Mouse (Mus musculus): ENCODE data around the gene Tiam1.

Gene Tiam1

DNA sequence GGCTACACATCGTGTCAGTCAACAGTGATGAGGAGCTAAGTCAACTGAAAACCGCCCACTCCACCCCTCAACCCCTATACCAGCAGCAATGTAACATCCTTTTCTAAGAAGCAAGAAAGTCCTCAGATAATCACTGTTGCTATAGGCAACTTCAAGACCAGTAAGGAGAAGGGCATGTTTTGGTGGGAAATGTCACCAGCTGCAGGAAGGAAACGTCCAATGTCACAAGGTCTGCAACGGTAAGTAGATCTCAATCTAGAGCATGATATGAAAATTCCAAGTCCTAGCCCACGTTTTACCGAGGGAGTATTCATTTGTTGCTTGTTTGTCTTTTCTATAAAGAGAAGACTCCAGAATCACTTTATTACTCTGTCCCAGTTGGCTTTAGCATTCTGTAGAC lies 95.7 kb downstream of the Tiam1 start:
- no peak for DNase-seq (ENCODE audit: low read depth)

DNA sequence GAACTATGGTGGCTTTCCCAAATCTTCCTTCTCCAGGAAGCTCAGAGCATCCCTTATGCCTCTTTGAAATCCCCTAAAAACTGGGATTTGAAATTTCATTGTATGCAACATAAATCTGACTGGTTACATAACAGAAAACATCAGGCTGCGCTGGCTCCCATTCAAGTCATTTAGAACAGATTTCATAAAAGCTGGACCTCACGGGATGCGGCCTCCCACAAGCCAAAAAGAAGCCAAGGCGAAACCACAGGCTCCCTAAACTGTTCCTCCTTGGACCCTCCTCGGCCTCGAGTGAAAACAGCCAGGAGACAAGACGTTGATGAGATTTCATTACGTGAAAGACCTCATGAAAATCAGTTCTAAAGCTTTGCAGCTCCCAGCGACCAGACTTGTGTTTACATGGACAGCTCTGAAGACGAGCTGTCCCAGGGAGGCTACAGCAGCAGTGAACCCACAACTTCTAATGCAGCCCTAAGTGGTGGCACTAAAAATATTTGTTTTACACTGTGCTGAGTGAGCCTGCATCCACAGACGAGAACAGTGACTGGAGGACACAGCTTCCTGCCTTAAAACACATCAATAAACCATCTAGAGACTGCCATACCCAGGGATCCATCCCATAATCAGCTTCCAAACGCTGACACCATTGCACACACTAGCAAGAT lies 96.9 kb downstream of the Tiam1 start:
- DNase-seq (ENCODE audit: low read depth) = peak; percentile 12

DNA sequence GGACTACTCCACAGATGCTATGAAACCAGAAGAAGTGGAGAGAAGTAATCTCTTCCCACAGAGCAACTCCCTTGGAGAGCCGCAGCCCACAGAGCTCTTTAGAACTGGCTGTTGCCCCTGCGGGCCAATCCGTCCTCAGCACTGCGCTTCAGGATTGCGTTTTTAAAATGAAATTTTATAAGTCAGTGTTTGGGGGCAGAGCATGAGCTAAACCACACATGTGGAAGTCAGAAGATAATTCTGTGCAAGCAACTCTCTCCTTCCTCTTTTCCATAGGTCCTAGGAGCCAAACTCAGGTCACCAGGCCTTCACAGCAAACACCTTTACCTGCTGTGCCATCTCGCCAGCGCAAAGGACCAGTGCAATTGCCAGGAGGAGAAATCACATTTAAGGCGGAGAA lies 98.0 kb downstream of the Tiam1 start:
- DNase-seq (ENCODE audit: low read depth) = no peak

DNA sequence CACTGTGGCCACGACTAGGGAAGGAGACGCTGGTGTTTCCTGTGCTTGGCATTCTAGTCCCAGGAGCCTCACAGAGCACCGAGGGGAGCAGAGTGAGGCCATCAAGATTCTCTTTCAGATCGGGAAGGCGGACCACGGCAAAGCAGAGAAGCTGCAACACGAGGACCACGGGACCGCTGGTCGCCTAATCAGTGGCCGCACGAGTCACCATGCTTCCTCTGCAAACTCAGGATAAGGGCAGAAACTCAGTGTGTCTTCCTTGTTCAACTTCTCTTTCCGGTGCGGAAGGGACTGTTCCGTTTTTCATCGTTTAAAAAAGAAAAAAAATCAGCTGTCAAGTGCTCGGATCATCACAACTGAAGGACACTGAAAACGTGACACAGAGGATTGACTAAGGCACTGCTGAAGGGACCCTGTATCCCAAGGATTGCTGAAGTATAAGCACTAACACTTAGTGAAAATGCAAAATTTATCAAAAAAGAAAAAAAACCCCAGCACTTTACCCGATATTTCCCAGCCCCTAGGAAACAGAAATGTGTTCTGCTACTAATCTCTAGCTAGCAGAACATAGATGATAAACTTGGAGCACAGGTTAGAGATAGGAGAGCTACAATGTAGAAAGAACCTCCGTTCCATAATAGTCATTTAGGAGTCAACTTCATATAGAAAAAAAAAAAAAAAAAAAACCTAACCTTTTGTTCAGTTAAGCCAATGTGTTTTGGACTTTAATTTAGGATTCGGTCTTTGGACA lies 99.4 kb downstream of the Tiam1 start:
- DNase-seq (ENCODE audit: low read depth) = no peak

DNA sequence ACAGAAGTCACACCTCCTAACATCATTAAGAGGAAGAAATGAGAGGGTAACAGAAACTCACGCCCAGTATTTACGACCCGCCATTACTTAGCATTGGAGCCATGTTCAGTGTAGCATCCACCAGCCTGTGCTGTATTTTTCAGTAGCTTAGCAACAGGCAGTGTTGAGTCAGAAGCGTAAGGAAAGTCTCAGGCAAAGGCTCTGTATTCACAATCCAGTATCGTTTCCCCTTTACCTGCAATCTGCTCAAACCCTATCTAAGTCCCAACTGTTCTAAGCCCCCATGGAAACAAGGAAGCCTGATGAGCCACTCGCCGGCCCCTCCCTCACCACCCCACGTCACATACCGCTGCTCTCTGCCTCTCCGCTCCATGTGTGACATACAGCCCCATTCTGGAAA lies 100.7 kb downstream of the Tiam1 start:
- no peak for DNase-seq (ENCODE audit: low read depth)

DNA sequence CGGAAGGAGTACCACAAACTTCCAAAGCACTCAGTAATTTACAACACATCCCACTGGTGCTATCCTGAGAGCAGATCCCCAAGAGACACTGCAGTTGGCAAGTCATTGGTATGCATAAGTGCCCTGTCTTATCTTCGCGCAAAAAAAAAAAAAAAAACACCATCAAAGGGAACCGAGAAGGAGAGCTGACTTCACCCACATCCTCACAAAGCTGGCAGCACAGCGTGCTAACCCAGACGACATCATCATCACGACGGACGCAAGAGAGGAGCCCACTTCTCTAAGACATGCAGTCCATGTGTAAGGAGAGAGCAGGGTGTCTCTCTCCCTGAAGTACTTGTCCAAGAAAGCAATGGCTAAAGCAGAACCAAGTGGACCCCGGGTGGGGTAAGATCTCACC lies 101.2 kb downstream of the Tiam1 start:
- DNase-seq (ENCODE audit: low read depth) = no peak

DNA sequence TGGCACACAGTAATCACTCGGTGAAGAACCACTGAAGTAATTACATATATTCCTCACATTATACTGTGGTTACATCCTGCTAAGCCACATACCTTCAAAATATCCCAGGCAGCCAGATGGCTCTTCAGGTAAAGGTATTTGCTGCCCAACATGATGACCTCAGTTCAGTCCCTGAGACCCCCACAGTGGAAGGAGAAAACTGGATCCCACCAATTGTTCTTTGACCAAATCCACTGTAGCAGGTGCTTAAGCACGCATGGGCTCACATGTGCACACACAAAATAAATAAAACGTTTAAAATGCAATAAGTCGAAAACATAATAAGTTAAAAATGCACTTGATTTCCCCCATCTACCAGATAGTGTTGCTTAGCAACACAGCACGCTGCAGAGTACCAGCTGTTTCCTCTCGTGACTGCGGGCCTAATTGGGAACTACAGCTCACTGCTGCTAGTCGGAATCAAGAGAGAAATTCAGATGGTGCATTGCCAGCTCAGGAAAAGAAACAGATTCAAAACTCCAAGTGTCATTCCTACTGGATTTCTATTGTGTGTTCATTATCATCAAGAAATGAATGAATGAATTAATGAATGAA lies 102.7 kb downstream of the Tiam1 start:
- no peak for DNase-seq (ENCODE audit: low read depth)

DNA sequence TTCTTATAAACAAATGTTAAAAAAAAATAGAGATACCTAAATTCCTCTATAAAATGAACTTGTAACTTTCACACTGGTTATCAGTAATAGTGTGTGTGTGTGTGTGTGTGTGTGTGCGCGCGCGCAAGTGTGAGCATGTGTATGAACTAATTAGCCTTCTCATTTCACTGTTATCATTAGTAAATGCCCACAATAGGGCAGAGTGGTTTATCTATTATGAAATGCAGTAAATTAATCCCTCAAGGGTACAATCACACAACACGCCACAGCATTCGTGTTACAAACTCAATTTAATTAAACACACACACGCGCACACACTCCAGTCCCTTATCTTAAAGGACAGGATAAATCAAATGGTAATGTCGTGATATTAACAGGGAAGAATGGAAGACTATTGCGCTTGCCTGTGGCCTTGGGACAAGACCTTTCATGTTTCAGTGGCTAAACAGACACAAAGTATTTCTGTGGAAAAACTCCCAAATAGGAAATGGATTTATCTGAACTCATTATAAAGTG lies 107.9 kb downstream of the Tiam1 start:
- DNase-seq (ENCODE audit: low read depth) = no peak

DNA sequence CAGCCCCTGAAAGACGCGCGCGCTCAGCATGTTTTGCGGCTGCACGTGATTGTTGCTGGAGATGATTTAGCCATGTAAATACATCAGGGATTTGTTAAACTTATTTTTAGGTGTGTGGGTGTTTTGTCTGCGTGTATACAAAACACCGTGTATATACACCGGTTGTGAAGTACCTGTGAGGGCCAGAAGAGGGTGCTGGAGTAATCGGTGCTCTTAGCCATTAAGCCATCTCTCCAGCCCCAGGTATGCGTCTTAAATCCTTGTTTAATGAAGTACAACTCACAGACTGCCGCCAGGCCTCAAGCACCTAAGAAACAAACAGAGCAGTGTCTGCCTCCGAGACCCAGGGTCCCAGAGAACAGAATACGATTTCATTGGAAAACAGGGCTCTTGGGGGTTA lies 113.2 kb downstream of the Tiam1 start:
- DNase-seq (ENCODE audit: low read depth) = no peak

DNA sequence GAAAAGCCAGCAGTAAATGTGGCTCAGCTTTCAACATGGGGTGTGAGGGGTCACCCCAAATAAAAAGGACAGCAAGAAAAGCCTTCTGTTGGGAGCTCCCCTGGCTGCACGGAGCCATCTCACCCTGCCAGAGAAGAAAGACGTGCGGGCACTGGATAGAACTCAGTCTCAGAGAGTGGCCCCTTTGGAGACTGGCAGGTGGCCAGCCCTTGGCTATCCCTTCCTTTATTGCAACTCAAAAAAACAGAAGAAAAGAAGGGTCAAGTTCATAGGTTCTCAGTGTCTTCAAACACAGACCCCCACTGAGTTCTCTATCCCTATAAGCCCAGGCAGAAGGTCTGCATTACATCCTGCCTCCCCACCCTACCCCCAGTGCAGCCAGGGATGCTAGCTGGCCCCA lies 115.7 kb downstream of the Tiam1 start:
- DNase-seq (ENCODE audit: low read depth) = no peak

DNA sequence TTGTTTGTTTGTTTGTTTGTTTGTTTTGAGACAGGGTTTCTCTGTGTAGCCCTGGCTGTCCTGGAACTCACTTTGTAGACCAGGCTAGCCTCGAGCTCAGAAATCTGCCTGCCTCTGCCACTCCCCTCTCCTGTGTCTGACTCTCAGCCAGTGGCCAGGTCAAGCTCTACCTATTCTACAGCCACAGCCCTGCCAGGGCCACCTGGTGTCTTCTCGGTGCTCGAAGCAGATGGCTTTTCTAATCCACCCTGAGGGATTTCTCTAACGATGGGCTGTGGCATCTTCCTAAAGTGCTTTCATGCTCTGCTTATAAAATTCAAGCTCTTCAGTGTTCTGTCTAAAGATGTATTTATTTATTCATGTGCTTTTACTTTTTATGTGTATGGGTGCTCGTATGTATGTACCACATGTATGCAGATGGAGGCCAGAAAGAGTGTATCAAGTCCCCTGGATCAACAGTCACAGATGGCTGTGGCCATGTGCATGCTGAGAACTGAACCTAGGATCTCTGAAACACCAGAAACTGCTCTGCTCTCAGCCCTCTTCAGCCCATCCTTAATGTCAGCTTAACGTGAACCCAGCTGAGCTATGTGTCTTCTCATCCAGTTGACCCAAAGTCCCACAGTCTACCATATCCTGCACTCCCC lies 117.9 kb downstream of the Tiam1 start:
- no peak for DNase-seq (ENCODE audit: low read depth)

DNA sequence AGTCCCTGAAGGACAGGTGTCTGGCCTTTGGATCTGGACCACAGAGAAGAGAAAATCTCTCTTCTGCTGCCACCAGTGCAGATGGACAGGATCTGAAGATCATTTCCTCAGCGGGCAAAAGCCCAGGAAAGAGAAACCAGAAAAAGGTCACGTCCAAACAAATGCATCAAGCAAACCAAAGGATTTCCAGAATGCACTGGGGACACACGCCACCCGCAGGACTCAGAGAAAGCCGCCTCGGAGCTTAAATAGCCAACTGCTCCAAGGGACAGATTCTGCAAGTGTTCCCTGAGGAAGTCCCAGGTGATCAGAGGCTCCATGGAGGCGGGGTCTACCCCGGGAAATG lies 119.9 kb downstream of the Tiam1 start:
- no peak for DNase-seq (ENCODE audit: low read depth)

DNA sequence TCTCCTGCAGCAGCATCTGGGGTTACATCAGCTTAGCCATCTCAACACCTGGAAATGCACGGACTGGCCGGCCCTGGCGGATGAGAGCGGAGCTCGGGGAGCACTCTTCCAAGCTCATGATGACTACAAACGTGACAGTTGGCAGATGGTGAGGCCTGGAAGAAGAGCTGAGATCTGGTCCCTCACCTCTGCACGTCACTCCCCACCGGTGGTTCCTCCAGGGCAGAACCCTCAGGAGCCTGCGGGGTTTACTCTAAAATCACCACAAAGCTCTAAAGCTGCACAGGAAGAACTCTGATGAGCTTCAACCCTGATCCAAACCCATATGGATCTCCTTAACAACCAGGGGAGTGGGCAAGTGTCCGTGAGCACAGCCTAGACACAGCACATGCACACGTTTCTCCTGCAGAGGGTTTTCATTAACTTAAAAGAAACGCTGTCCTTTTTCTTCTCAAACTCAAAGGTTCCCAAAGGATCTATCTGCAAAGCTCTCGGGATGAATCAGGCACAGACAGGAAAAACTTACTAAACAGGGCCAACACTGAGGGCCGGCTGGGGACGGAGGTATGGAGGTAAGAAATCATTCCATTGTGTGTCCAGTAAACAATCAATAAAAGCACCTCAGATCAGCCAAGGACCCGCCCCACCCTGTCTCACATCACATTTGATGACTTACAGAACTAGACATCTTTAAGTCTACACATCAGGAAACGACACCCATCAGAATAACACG lies 120.5 kb downstream of the Tiam1 start:
- no peak for DNase-seq (ENCODE audit: low read depth)

DNA sequence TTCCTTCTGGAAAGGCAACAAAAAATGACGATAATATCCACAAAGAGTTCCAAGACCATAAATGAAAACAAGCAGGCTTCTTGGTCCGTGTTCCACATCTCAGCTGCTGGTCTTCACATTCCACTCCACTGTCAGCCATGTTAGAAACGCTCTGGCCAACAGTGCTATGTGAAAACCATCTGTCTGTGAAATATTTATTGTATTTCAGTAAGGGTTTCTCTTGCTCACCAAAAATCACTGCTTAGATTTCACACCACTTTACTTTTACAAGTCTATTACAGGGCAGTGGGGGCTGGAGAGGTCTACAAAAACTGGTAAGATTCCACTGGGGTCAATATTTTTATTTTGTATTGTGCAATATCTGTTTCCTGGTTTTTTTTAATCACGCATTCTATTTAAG lies 127.5 kb downstream of the Tiam1 start:
- no peak for DNase-seq (ENCODE audit: low read depth)

DNA sequence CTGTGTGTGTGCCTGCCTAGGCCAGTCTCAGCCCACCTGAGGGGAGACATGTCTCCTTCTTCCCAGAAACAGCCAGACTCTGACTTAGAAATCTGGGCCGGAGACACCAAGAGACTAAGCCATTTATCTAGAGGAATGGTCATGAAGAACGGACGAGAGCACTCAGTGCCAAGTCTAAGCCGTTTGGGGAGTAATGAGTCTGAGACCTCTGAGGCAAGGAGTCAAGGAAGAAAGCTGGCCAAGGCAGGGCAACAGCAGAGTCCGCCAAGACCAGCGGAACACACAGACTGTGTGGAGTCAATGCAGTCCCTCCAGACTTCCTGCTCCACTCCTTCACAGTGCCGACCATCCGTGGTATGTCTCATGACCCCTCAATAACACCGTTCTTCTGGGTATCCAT lies 129.0 kb downstream of the Tiam1 start:
- peak; percentile 44 for DNase-seq (ENCODE audit: low read depth)

DNA sequence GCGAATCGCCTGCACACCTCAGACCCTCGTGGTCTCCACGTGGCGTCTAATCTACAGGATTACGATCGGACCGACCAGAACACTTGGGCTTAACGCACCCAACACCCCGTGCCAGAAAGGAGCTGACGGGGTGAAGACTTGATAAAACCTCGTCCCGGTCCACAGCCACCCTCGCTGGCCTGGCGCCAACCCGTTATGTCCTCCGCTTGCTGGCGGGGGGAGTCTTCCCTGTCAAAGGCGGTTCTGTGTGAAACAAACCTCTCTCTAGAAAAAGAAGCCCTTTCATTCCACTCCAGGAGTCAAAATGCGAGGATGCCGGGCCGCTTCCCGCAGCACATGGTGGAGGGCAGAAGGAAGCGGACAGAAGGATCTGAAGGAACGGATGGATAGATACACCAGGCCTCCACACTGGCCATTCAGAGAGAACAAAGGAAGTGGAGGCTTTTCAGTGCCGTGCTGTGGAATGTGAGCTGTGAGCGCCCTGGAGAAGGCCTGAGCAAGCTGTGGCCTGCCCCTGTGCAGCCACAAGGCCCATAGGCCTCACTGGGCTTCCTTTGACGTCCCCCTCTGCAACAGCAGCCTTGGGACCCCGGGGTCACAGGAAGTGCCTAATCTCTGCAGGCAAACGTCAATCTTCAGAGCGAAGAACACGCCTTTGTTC lies 131.9 kb downstream of the Tiam1 start:
- DNase-seq (ENCODE audit: low read depth) = no peak

DNA sequence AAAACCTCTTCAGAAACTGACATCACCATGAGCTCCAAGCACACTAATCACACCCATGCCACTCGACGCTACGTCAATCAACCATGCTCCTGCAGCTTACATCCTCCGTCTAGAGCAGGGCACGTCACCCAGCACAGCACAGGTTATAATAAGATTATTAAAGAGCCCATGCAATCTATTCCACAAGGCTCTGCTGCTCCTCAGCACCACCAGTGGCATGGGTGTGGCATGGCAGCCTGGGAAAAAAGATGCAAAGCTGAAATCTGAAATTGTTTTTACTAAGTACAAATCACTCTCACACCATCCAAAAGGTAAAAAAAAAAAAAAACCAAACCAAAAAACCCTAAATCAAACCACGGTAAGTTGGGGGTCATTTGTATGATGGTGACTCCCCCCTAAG lies 135.1 kb downstream of the Tiam1 start:
- no peak for DNase-seq (ENCODE audit: low read depth)

DNA sequence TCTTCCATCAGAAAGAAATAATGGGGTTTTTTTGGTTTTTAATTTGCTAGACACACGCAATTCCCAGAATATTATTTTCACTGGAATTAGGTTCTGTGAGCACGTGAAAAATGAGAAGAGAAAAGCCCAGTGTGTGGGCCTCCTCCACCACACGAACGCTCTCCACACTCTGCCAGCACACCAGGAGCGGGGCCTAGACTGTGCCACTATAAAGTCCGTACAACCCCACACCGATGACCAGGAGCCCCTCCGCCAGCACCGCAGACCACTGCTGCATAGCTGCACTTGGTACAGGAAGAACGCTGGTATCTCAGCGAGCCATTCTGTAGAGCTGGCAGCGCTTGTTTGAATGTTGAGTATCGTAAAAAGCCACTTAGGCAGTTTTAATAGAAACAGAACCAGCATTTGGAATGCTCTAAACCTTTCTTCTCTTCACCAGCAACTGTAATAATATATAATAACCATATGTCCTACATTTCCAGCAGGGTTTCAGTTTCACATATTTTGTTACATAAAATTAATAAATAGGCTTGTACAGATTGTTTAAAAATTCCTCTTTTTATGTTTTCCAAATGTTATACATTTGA lies 136.1 kb downstream of the Tiam1 start:
- no peak for DNase-seq (ENCODE audit: low read depth)

DNA sequence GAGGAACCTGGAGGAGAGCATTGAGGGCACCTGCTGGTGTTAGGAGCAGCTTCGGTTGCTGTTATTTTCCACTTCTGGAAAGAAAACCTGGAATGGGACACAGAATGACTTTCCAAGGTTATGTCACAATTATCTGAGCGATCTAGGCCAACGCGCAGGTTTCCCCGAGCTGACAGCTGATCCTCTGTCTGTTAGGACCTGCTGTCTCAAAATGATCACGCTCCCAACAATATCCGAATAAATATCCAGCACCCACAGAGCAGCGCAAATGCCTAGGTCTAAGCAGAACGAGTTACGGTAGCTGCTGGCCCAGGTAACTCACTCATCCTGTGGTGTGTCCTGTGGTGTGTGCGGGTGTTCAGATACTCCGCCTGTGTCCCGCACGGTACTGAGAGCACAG lies 140.0 kb downstream of the Tiam1 start:
- no peak for DNase-seq (ENCODE audit: low read depth)

DNA sequence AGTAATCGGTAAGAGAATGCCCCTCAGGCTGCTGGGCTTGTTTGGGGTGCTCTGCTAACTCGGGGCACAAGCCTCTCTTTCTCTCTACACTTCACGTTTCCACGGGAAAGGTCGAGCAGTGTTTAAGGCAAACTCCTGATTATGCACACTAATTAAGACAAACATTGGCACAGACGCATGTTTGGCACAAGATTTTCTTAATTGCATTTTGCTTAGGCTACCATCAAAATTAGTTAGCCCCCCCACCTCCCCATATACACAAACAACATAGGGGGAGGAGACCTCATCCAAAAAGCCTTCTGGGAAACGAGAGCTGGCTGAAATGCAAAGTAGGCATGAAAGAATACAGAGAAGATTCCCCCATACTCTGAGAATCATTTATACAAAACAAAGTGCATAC lies 148.4 kb downstream of the Tiam1 start:
- DNase-seq (ENCODE audit: low read depth) = no peak
